Mouse (Mus musculus): Measurements from ENCODE around the gene Apela.

GRCm38 (mm10) chr8:65033056-65033455 is 4.1 kb downstream of the Apela start:
- TF ChIP-seq CTCF (IDR thresholded peaks at IDR 0.05; ENCODE audit: low read depth) (no peak), EP300 (IDR thresholded peaks at IDR 0.05; ENCODE audit: low read depth) (no peak)

Measured in heart, postnatal 0 days (tissue).